Mouse (Mus musculus) lung, embryonic 15.5 days (tissue): ENCODE results near the gene Dhrs11. TPM values are rescaled to one million over a fixed set of nuclear protein-coding genes. Genes with fewer than 3 reads are reported as not detected.
"Not testable (repeated sequence)": the region's sequence is repeated elsewhere in the genome, so short reads cannot be mapped to it uniquely, and the experiment has no call there.

Source experiments
- ATAC-seq: fragments of 200-750 bp; cut with Nextera tagmentation; 2 replicates; pipeline ENCODE4 v1.8.0; 2017; ENCODE audit warnings: moderate number of reproducible peaks, borderline replicate concordance; ENCODE audit not compliant: low FRiP score, low TSS enrichment; ENCODE audit errors: extremely low read depth
- H3K27ac ChIP-seq: fragments of 300-500 bp; sonication (generic); 2 replicates; pipeline ENCODE4 v1.5.1; 2015; ENCODE audit warnings: moderate library complexity, mild to moderate bottlenecking, inconsistent platforms
- H3K27me3 ChIP-seq: fragments of 300-500 bp; sonication (generic); 2 replicates; pipeline ENCODE4 v1.6.1; 2015; ENCODE audit warnings: inconsistent platforms
- H3K36me3 ChIP-seq: fragments of 300-500 bp; sonication (generic); 2 replicates; pipeline ENCODE4 v1.6.1; 2015; ENCODE audit warnings: inconsistent platforms
- H3K4me1 ChIP-seq: fragments of 300-500 bp; sonication (generic); 2 replicates; pipeline ENCODE4 v1.6.1; 2015; ENCODE audit warnings: inconsistent platforms
- H3K4me2 ChIP-seq: fragments of 300-500 bp; sonication (generic); 2 replicates; pipeline ENCODE4 v1.6.1; 2015; ENCODE audit warnings: inconsistent platforms, mild to moderate bottlenecking, moderate library complexity
- H3K4me3 ChIP-seq: fragments of 300-500 bp; sonication (generic); 2 replicates; pipeline ENCODE4 v1.5.1; 2015; ENCODE audit warnings: mild to moderate bottlenecking, inconsistent platforms
- H3K9ac ChIP-seq: fragments of 300-500 bp; sonication (generic); 2 replicates; pipeline ENCODE4 v1.6.1; 2015; ENCODE audit warnings: inconsistent platforms
- H3K9me3 ChIP-seq: fragments of 300-500 bp; sonication (generic); 2 replicates; pipeline ENCODE4 v1.6.1; 2016; ENCODE audit warnings: inconsistent platforms
- WGBS: fragments of 180-500 bp; shearing (Covaris S2); methylation state at CpG from one replicate; pipeline ENCODE4 v1.1.7; 2015; 5-methylcytosine and 5-hydroxymethylcytosine counted together
- polyA plus RNA-seq: library from polyadenylated mRNA; unstranded; fragments of >200 nt; fragmentation: Nextera tagmentation; extraction: Ambion mirVana; gene quantifications from 2 replicates; pipeline ENCODE4 v1.2.1, GENCODE M21; 2015

Dhrs11 gene
- polyA plus RNA-seq: 14.2 and 14.7 TPM in 2 replicates

DNA sequence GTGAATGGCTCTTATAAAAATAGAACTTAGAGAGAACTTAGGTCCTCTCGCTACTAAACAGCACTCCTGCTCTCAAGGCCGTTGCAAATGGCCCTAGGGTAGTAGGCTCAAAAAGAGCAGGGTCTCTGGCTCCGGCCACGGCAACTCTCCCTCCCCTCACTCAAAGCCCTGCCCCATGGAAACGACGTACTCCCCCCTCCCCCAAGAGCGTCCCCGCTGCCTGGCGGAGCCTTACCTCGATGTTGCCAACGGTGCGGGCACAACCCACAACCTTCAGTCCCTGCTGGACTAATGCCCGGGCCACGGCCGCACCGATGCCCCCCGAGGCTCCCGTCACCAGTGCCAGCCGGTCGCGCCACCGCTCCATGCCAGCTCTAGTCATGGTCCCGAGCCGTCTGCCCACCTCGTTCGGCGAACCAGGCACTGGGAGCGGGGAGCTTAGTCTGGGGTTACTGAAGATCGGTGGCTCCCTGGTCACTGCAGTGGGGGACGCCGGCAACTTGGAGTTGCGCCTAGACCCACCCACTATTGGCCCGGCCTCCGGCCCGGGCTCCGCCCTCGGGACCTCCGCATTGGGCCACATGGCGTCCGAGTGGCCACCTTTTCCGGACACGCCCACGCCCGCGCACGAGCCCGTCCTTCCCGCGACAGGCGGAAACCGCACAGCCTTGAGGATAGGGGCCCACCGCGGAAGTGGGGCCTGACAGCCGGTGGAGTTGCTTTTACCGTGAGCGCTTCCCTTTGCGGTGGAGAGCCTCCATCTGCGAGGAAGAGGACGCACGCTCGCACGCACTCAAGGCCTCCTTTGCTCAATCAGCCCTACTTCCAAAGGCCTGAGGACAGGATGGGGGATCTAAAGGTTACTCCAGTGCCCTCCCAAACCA is at the start of gene Dhrs11:
TSS of gene Dhrs11 (minus strand) at position 479 of the 884 bp plus-strand sequence.
- peak; percentile 93 for ATAC-seq
- peaks cover 13% of the 10 kb centered on the region for H3K4me1 ChIP-seq
- peak within 1 kb of the TSS; percentile 69 for H3K4me3 ChIP-seq
- H3K4me2 ChIP-seq: peak within 1 kb of the TSS; percentile 75
- H3K36me3 ChIP-seq: peaks cover 24% of the 10 kb centered on the region
- WGBS: under 1% methylated on average over 61 of the region's 62 CpGs
- H3K9ac ChIP-seq: peak within 1 kb of the TSS; percentile 64
- peak within 1 kb of the TSS; percentile 69 for H3K27ac ChIP-seq
- H3K9me3 ChIP-seq: no peaks in the 10 kb centered on the region
- H3K27me3 ChIP-seq: no peaks in the 10 kb centered on the region

DNA sequence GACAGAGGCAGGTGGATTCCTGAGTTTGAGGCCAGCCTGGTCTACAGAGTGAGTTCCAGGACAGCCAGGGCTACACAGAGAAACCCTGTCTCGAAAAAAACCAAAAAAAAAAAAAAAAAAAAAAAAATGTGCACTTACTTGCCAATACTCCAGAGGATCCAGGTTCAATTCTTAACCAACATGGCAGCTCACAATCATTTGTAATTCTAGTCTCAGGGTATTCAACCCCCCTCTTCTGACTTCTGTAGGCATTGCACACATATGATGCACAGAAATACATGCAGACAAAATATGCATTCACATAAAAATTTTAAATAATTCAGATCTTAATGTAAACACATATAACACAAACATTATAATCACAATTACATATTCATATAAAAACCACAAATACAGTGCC is 47.2 kb upstream of the Dhrs11 start:
- not testable (repeated sequence) for H3K9me3 ChIP-seq, H3K9ac ChIP-seq, H3K4me3 ChIP-seq, H3K27me3 ChIP-seq, ATAC-seq, H3K27ac ChIP-seq, H3K4me2 ChIP-seq
- Histone ChIP-seq H3K4me1 (peaks cover 16% of the 10 kb centered on the region), H3K36me3 (0 out of 2 replicates have a peak, but pooled peaks cover 10% of the 10 kb centered on the region)
- WGBS: no CpG with 5 or more reads among the region's 1 CpGs

- H3K36me3 ChIP-seq: 0 out of 2 replicates have a peak, but pooled peaks cover 10% of the 10 kb centered on the region
- no peak overlapping the region for H3K27ac ChIP-seq
- H3K4me3 ChIP-seq: no peak overlapping the region
- no peak overlapping the region for H3K4me2 ChIP-seq
- H3K9ac ChIP-seq: no peak overlapping the region
- H3K27me3 ChIP-seq: no peaks in the 10 kb centered on the region
- ATAC-seq: no peak
- H3K9me3 ChIP-seq: no peaks in the 10 kb centered on the region
- H3K4me1 ChIP-seq: peaks cover 9% of the 10 kb centered on the region
- 79% methylated on average over 1 of the region's 1 CpGs for WGBS
These were observed 44.4 kb upstream of the Dhrs11 start for GRCm38 (mm10) chr11:84873042-84873833.

DNA sequence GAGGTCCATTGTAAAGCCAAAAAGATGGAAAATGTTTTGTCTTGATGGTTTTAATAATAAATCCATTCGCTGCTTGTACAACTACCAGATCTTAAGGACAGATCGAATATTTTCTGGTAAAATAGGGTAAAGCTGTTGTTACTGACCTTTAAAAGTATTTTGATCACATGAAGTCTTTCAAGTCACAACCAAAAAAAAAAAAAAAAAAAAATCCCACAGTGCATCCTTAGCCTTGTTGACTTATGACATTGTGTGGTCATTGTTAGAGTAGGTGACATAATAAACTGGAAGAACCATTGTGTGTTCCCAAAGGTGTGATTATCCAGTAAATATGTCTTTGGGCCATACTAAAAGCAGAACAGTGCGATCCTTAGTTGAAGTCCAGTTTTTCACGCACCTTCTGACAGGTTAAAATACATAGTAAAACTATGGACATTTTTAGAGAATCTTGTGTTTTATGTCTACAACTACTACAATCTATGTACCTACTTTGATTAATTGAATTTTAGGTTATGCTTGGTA is 42.8 kb upstream of the Dhrs11 start:
- Histone ChIP-seq H3K4me3 (peak overlapping the region; percentile 78), H3K36me3 (0 out of 2 replicates have a peak, but pooled peaks cover 2% of the 10 kb centered on the region)

DNA sequence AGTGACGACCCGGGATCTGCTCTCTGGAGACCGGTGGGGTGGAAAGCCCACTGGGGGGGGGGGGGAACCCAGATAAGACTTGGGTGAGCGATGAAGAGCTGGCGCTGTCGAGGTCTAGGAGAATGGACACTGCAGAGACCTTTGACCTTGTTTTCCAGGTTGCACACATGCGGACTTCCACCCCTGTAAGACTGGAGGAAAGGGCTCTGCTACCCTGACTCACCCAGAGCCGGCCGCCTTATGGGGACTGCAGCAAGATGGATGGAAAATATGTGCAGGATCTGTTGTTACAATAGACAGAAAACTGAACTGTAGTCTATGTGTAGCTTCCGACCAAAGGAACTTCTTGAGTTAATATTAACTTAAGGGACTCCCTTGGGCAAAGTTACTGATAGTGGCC is 42.3 kb upstream of the Dhrs11 start:
- peak overlapping the region; percentile 99 for H3K27ac ChIP-seq
- no peaks in the 10 kb centered on the region for H3K9me3 ChIP-seq
- H3K27me3 ChIP-seq: no peaks in the 10 kb centered on the region
- H3K9ac ChIP-seq: peak overlapping the region; percentile 89
- H3K36me3 ChIP-seq: 0 out of 2 replicates have a peak, but pooled peaks cover 2% of the 10 kb centered on the region
- peak overlapping the region; percentile 62 for H3K4me2 ChIP-seq
- peak; percentile 27 for ATAC-seq
- 1% methylated on average over 10 of the region's 10 CpGs for WGBS
- H3K4me1 ChIP-seq: peaks cover 16% of the 10 kb centered on the region
- H3K4me3 ChIP-seq: peak overlapping the region; percentile 78

More for the DNA sequence above, 42.8 kb upstream of the Dhrs11 start:
- peak overlapping the region; percentile 62 for H3K4me2 ChIP-seq
- H3K9me3 ChIP-seq: no peaks in the 10 kb centered on the region
- peak overlapping the region; percentile 99 for H3K27ac ChIP-seq
- H3K9ac ChIP-seq: peak overlapping the region; percentile 89
- 63% methylated on average over 4 of the region's 4 CpGs for WGBS
- ATAC-seq: no peak
- H3K27me3 ChIP-seq: no peaks in the 10 kb centered on the region
- H3K4me1 ChIP-seq: peaks cover 16% of the 10 kb centered on the region

DNA sequence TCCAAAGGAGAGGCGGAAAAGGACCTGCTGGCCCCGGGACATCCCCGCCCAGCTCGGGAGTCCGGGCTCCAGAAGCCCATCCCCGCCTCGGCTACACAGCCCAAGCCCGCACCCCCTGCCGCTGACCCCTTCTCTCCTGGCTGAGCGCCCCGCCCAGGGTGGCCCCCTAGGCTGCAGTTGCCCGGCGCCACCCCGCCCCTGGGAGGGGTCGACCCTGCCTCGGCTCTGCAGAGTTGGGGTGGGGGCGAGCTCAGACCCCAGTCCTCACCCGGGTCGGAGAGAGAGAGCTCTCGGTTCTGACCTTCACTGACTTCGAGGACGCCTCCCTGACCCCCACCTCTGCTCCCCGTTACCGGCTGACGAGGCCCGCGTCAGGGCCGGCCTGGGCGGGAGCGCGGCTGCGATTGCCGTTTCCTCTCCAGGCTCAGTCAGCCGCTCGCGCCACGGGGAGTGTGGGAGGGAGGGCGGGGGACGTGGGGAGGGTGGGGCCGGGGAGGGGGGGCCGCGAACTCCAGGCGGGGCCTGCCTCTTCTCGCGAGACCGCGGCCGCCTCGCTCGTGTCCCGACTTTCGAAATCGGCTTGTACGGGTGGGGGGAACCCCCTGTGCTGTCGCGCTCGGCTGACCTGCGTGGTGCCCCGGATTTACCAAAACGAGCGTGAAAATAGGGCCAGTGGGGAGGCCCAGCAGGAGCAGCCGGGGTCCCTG is 41.7 kb upstream of the Dhrs11 start, which contains the start of gene Ggnbp2:
TSS of gene Ggnbp2 (minus strand) at position 481 of the 707 bp plus-strand sequence.
- Histone ChIP-seq H3K9ac (peak within 1 kb of the TSS; percentile 89), H3K27ac (peak within 1 kb of the TSS; percentile 99), H3K27me3 (no peaks in the 10 kb centered on the region), H3K4me3 (peak within 1 kb of the TSS; percentile 78), H3K36me3 (peaks cover 6% of the 10 kb centered on the region; the same call in 1 of the 2 replicates), H3K4me2 (peak within 1 kb of the TSS; percentile 72), H3K9me3 (no peaks in the 10 kb centered on the region), H3K4me1 (peaks cover 16% of the 10 kb centered on the region)
- WGBS: under 1% methylated on average over 45 of the region's 62 CpGs
- ATAC-seq: peak; percentile 91

DNA sequence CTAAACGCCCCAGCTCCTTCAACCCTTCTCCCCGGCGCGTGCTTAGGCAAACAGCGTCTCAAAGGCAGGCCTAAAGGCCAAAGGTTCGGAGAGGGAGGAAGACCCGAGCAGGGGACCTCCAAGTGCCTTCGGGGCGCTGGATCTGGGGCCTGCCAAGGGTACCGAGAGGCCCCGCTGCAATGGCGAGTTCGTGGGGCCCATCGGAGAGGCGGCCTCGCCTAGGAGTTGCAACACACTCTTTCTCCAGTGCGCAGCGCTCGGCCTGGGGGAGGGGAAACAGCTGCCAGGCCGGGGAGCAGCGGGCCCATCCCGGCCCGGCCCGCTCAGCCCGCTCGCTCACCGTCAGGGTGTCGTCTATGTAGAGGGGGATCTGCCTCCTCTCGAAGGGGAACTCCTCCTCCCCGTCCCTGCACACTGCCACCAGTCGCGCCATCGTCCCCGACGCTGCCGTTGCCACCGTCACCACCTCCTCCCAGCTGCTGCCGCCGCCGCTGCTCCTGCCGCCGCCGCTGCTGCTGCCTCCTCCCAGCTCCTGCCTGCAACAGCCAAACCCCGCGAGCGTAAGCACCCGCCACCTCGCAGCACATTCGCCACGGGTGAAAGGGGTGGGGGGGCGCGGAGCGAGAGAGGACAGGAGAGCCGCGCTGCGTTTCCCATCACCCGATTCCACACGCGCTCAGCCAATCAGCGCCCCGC is 40.9 kb upstream of the Dhrs11 start:
- no peaks in the 10 kb centered on the region for H3K27me3 ChIP-seq
- peak overlapping the region; percentile 72 for H3K4me2 ChIP-seq
- no peaks in the 10 kb centered on the region for H3K9me3 ChIP-seq
- peak overlapping the region; percentile 85 for H3K9ac ChIP-seq
- peak overlapping the region; percentile 99 for H3K27ac ChIP-seq
- H3K4me1 ChIP-seq: peaks cover 16% of the 10 kb centered on the region
- under 1% methylated on average over 57 of the region's 61 CpGs for WGBS
- peaks cover 6% of the 10 kb centered on the region; the same call in 1 of the 2 replicates for H3K36me3 ChIP-seq
- H3K4me3 ChIP-seq: peak overlapping the region; percentile 78
- ATAC-seq: peak; percentile 88

DNA sequence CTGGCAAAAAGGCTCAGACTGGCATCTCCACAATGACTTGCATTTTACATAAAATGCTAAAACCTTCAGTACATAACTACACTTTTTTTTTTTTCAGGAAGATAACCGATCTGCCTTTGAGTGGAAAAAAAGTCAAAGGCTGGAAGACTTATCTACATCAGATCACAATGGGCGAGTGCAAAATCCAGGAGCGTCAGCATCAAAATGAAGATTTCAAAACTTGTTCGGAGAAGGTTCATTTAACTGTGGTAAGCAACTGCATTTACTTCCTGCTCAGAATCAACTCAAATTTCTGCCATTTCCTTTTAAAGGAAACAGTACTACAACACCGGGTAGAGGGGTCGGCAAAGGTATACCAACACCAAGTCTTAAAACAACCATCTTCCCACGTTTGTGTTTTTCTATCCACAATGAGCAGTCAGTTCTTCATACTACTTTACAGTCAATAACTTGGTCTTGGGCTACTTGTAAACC is 40.0 kb upstream of the Dhrs11 start:
- Histone ChIP-seq H3K27me3 (no peaks in the 10 kb centered on the region), H3K4me2 (peak overlapping the region; percentile 72), H3K9me3 (no peaks in the 10 kb centered on the region), H3K4me3 (peak overlapping the region; percentile 78), H3K4me1 (peaks cover 16% of the 10 kb centered on the region), H3K27ac (peak overlapping the region; percentile 99), H3K36me3 (peaks cover 6% of the 10 kb centered on the region; the same call in 1 of the 2 replicates), H3K9ac (peak overlapping the region; percentile 85)
- WGBS: 7% methylated on average over 7 of the region's 7 CpGs
- ATAC-seq: no peak

GRCm38 (mm10) chr11:84867586-84867985 is 38.8 kb upstream of the Dhrs11 start:
- Histone ChIP-seq H3K4me1 (peaks cover 16% of the 10 kb centered on the region), H3K27ac (no peak overlapping the region), H3K9ac (no peak overlapping the region), H3K4me3 (no peak overlapping the region), H3K4me2 (no peak overlapping the region), H3K27me3 (no peaks in the 10 kb centered on the region), H3K9me3 (no peaks in the 10 kb centered on the region), H3K36me3 (peaks cover 12% of the 10 kb centered on the region; the same call in 1 of the 2 replicates)
- ATAC-seq: no peak
- 72% methylated on average over 2 of the region's 2 CpGs for WGBS

DNA sequence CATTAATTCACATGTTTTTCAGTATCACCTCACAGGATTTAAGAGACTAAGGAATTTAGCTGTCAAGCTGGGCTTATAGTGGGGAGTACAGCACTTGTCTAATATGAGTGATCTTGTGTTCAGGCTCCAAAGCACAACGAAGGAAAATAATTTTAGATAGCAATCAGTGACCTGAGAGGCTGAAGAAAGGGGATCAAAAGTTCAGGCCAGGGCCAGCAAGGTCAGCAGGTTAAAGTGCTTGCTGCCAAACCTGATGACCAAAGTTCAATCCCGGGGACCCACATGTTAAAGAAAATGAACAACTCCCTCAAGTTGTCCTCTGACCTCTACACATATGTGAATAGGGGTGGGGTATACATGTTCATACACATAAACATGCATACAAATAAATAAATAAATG is 36.5 kb upstream of the Dhrs11 start:
- Histone ChIP-seq H3K4me2 (no peak overlapping the region), H3K9me3 (no peaks in the 10 kb centered on the region), H3K36me3 (peaks cover 17% of the 10 kb centered on the region; the same call in 1 of the 2 replicates), H3K27ac (no peak overlapping the region), H3K4me1 (peaks cover 13% of the 10 kb centered on the region), H3K4me3 (no peak overlapping the region), H3K9ac (no peak overlapping the region), H3K27me3 (no peaks in the 10 kb centered on the region)
- no peak for ATAC-seq
- 31% methylated on average over 2 of the region's 2 CpGs for WGBS
